Mouse (Mus musculus): Measurements from ENCODE around the gene Cntn1.

DNA sequence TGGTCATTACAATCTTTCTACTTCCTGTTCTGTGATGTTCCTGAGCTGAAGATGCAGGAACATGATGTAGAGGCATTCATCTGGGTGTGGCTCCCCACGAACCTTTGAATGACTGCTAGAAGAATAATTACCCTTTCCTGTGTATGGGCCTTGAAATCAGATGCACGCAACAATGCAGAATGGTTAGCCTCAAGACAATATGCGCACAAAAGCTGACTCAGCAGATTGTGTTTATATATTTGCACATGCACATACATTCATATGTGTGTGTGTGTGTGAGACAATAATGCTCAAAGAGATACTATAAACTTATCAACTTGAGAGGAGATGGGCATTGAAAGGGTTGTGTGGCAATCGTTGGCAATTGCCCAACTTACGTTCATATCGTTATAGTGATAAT lies 39.8 kb downstream of the Cntn1 start:
- no peak for TF ChIP-seq CTCF (IDR thresholded peaks at IDR 0.05; ENCODE audit: borderline replicate concordance, insufficient read depth, low read length)
- TF ChIP-seq POLR2A (IDR thresholded peaks at IDR 0.05; ENCODE audit: low read depth, low read length), result no peak

Measured in embryonic fibroblast, embryonic 13.5 days (primary cell).